12 mouse cellular contexts compared by ENCODE assay signal in genomic region chr17:31091023-31091735, GRCm38 (mm10). TPM values are rescaled to one million over a fixed set of nuclear protein-coding genes. Genes with fewer than 3 reads are reported as not detected.
A peak's percentile ranks its signal among the peaks of the same experiment; 100 is the strongest.
DNase-seq lines count a peak whose midpoint lies in the region; ATAC-seq and TF ChIP-seq lines count a peak whose summit lies in the region.
"Had no signal": no experiment of that assay in that cellular context is flagged by ENCODE, and none has a peak within 500 bp of the region (broad histone marks: within the 10 kb centered on the region; RNA-seq: fewer than 3 reads in every experiment).

No protein-coding gene starts in this region.

- peaks cover 47% of the 10 kb centered on the region for H3K4me1 ChIP-seq in forebrain, embryonic 10.5 days
- H3K4me1 ChIP-seq in forebrain, embryonic 16.5 days (replicated peaks; ENCODE audit: control insufficient read depth, insufficient read depth, low read length): peaks cover 35% of the 10 kb centered on the region
- peaks cover 22 to 30% of the 10 kb centered on the region in 2 experiments for H3K4me1 ChIP-seq in MEL (ENCODE audit: control insufficient read depth in 1 of 2, insufficient read depth in 2 of 2, low read length in 2 of 2)
- H3K4me1 ChIP-seq in forebrain, embryonic 14.5 days (ENCODE audit: control insufficient read depth, insufficient read depth, low read length): peaks cover 24% of the 10 kb centered on the region
- H3K4me1 ChIP-seq in limb, embryonic 10.5 days: peaks cover 34% of the 10 kb centered on the region

- no peak for ATAC-seq in forebrain, embryonic 16.5 days
- no peak for ATAC-seq in forebrain, embryonic 14.5 days
- ATAC-seq in megakaryocyte progenitor cell, adult 5-6 weeks (replicated peaks; ENCODE audit: poor library complexity): peak; percentile 86

- 66% methylated on average over 13 of the region's 13 CpGs for WGBS in forebrain, embryonic 10.5 days
- 48% methylated on average over 13 of the region's 13 CpGs for WGBS in forebrain, embryonic 16.5 days
- 55% methylated on average over 13 of the region's 13 CpGs for WGBS in forebrain, embryonic 14.5 days
- 38% methylated on average over 13 of the region's 13 CpGs for WGBS in limb, embryonic 10.5 days

- intact Hi-C loops in left cerebral cortex, postnatal 10 days (cut with DNase I): no loop called here

- H3K4me2 ChIP-seq in forebrain, embryonic 16.5 days (ENCODE audit: low read length): no peak overlapping the region
- H3K4me2 ChIP-seq in forebrain, embryonic 14.5 days (ENCODE audit: low read length): no peak overlapping the region
- H3K4me2 ChIP-seq: embryonic facial prominence, embryonic 15.5 days had no signal

- H3K9ac ChIP-seq in forebrain, embryonic 16.5 days (replicated peaks; ENCODE audit: low read depth, low read length): no peak overlapping the region
- H3K9ac ChIP-seq in MEL (ENCODE audit: control insufficient read depth, low read depth, low read length, poor library complexity, severe bottlenecking): peak overlapping the region; percentile 43
- peak overlapping the region; percentile 25; the same call in 1 of the 2 replicates for H3K9ac ChIP-seq in forebrain, embryonic 14.5 days (ENCODE audit: low read length)
- H3K9ac ChIP-seq: embryonic facial prominence, embryonic 15.5 days had no signal

- TF ChIP-seq CTCF in MEL (IDR thresholded peaks at IDR 0.05 in 2 of 3, conservative IDR thresholded peaks at IDR 0.05 in 1 of 3; ENCODE audit: control insufficient read depth in 1 of 3, insufficient read depth in 1 of 3, low read depth in 2 of 3, low read length in 3 of 3, poor library complexity in 1 of 3, severe bottlenecking in 1 of 3): peak in 1 of 3 experiments; percentile 13; a peak in 2 of 6 replicates

- H3K79me2 ChIP-seq in MEL (ENCODE audit: control insufficient read depth, insufficient read depth, low read length, poor library complexity): no peaks in the 10 kb centered on the region; the same call in none of the 2 replicates

- H3K27ac ChIP-seq in forebrain, embryonic 10.5 days: peak overlapping the region; percentile 76; the same call in 1 of the 2 replicates
- no peak overlapping the region for H3K27ac ChIP-seq in forebrain, embryonic 16.5 days (ENCODE audit: low read length)
- H3K27ac ChIP-seq in MEL (ENCODE audit: control insufficient read depth, low read depth, low read length): peak overlapping the region; percentile 78
- peak overlapping the region; percentile 29 for H3K27ac ChIP-seq in forebrain, embryonic 14.5 days (ENCODE audit: low read depth, low read length)
- no peak overlapping the region for H3K27ac ChIP-seq in limb, embryonic 10.5 days
- H3K27ac ChIP-seq: embryonic facial prominence, embryonic 15.5 days had no signal

- no peak for TF ChIP-seq POLR2A in MEL (IDR thresholded peaks at IDR 0.05; ENCODE audit: control insufficient read depth in 1 of 2, insufficient read depth in 1 of 2, low read depth in 1 of 2, low read length in 2 of 2, poor library complexity in 1 of 2)

- DNase-seq in forebrain, embryonic 10.5 days (ENCODE audit: extremely low spot score, low spot score): no peak
- peak; percentile 80 for DNase-seq in MEL (ENCODE audit: low read depth, low spot score)
- DNase-seq in forebrain, embryonic 14.5 days (ENCODE audit: low spot score): peak; percentile 39
- DNase-seq in left cerebral cortex, postnatal 10 days (ENCODE audit: extremely low spot score in 1 of 2, low spot score in 2 of 2): no peak
- no peak for DNase-seq in frontal cortex, adult 2 months (ENCODE audit: extremely low spot score in 1 of 2, low spot score in 1 of 2)
- DNase-seq in limb, embryonic 10.5 days (ENCODE audit: low spot score): no peak
- DNase-seq: kidney, postnatal 14 days; lung, adult 2 months had no signal

- TF ChIP-seq EP300 in MEL (IDR thresholded peaks at IDR 0.05; ENCODE audit: low read depth in 1 of 2, low read length in 2 of 2): peak; percentile 88 to 93

- no peaks in the 10 kb centered on the region for H3K9me3 ChIP-seq in forebrain, embryonic 10.5 days
- 0 out of 2 replicates have a peak, but pooled peaks cover 6% of the 10 kb centered on the region for H3K9me3 ChIP-seq in forebrain, embryonic 16.5 days (ENCODE audit: control insufficient read depth, low read length)
- no peaks in the 10 kb centered on the region for H3K9me3 ChIP-seq in MEL (replicated peaks; ENCODE audit: insufficient read depth, low read length)
- H3K9me3 ChIP-seq in forebrain, embryonic 14.5 days (replicated peaks; ENCODE audit: control insufficient read depth, low read length): no peaks in the 10 kb centered on the region
- no peaks in the 10 kb centered on the region for H3K9me3 ChIP-seq in limb, embryonic 10.5 days (replicated peaks)
- H3K9me3 ChIP-seq: embryonic facial prominence, embryonic 15.5 days had no signal

- no peak for TF ChIP-seq RAD21 in MEL (IDR thresholded peaks at IDR 0.05; ENCODE audit: low read depth, low read length)

- H3K36me3 ChIP-seq in forebrain, embryonic 10.5 days (replicated peaks): peaks cover 7% of the 10 kb centered on the region
- peaks cover 9% of the 10 kb centered on the region; the same call in 1 of the 2 replicates for H3K36me3 ChIP-seq in forebrain, embryonic 16.5 days (ENCODE audit: control insufficient read depth, insufficient read depth)
- H3K36me3 ChIP-seq in MEL (ENCODE audit: control insufficient read depth in 1 of 2, insufficient read depth in 2 of 2, low read length in 2 of 2): peaks cover 0 to 23% of the 10 kb centered on the region in 2 experiments; a peak in 2 of 4 replicates
- H3K36me3 ChIP-seq in forebrain, embryonic 14.5 days (ENCODE audit: control insufficient read depth, insufficient read depth, low read length): peaks cover 5% of the 10 kb centered on the region; the same call in 1 of the 2 replicates
- no peaks in the 10 kb centered on the region for H3K36me3 ChIP-seq in limb, embryonic 10.5 days

- no peak overlapping the region for H3K4me3 ChIP-seq in forebrain, embryonic 10.5 days
- no peak overlapping the region for H3K4me3 ChIP-seq in forebrain, embryonic 16.5 days (replicated peaks; ENCODE audit: low read length)
- 0 out of 4 replicates have a peak overlapping the region, but pooled peaks of 1 of the 2 experiments have one; percentile 5 for H3K4me3 ChIP-seq in MEL (ENCODE audit: control insufficient read depth in 1 of 2, insufficient read depth in 1 of 2, low read depth in 2 of 2, low read length in 2 of 2)
- H3K4me3 ChIP-seq in forebrain, embryonic 14.5 days (ENCODE audit: low read depth, low read length): no peak overlapping the region
- no peak overlapping the region for H3K4me3 ChIP-seq in limb, embryonic 10.5 days
- H3K4me3 ChIP-seq: embryonic facial prominence, embryonic 15.5 days had no signal

- H3K27me3 ChIP-seq in forebrain, embryonic 10.5 days (ENCODE audit: poor library complexity, severe bottlenecking): no peaks in the 10 kb centered on the region
- H3K27me3 ChIP-seq in forebrain, embryonic 16.5 days (replicated peaks; ENCODE audit: control insufficient read depth, insufficient read depth, low read length): no peaks in the 10 kb centered on the region
- H3K27me3 ChIP-seq in MEL (ENCODE audit: control insufficient read depth in 1 of 2, insufficient read depth in 2 of 2, low read length in 2 of 2): no peaks in the 10 kb centered on the region
- H3K27me3 ChIP-seq in forebrain, embryonic 14.5 days (replicated peaks; ENCODE audit: control insufficient read depth, insufficient read depth, low read length): no peaks in the 10 kb centered on the region
- no peaks in the 10 kb centered on the region for H3K27me3 ChIP-seq in limb, embryonic 10.5 days (ENCODE audit: low read depth, poor library complexity, severe bottlenecking)
- H3K27me3 ChIP-seq: embryonic facial prominence, embryonic 15.5 days had no signal

RNA-seq across cellular contexts. Expression of gene Abcg1, which starts 33.7 kb away (rescaled TPM):
- 6.7 and 7.9 TPM in 2 replicates for polyA plus RNA-seq in forebrain, embryonic 10.5 days (2016; fragmentation: Nextera tagmentation; extraction: Ambion mirVana)
- polyA plus RNA-seq in forebrain, embryonic 16.5 days (2015; fragmentation: Nextera tagmentation; extraction: Ambion mirVana): 19.3 and 20.4 TPM in 2 replicates
- 10.4 and 11.6 TPM in 2 replicates for total RNA-seq in MEL (2012; rRNA removed)
- 10 to 100 TPM in 1 of 2 experiments, not detected in 1; 18.0 TPM for polyA plus RNA-seq in MEL (2012; ENCODE audit: insufficient read depth in 1 of 2, insufficient read length in 2 of 2, low read depth in 1 of 2, low replicate concordance in 2 of 2, missing spikeins in 1 of 2)
- polyA plus RNA-seq in forebrain, embryonic 14.5 days (2014; fragmentation: Nextera tagmentation; extraction: Ambion mirVana): 16.8 and 19.7 TPM in 2 replicates
- 6.2 and 8.3 TPM in 2 replicates for total RNA-seq in megakaryocyte progenitor cell, adult 5-6 weeks (2015)
- total RNA-seq in megakaryocyte progenitor cell, adult 5-6 weeks (2017): 10.6 and 11.3 TPM in 2 replicates
- 10 to 100 TPM; 26.4 to 33.2 TPM for total RNA-seq in left cerebral cortex, postnatal 10 days (2021)
- polyA plus RNA-seq in frontal cortex, adult 2 months (2012; rRNA removed): 29.5 and 29.6 TPM in 2 replicates
- 4.1 and 5.0 TPM in 2 replicates for polyA plus RNA-seq in limb, embryonic 10.5 days (2016; fragmentation: Nextera tagmentation; extraction: Ambion mirVana)

RNA-seq across cellular contexts. Expression of gene Tff3, which starts 38.3 kb away (rescaled TPM):
- 0.64 and 0.71 TPM in 2 replicates for polyA plus RNA-seq in forebrain, embryonic 10.5 days (2016; fragmentation: Nextera tagmentation; extraction: Ambion mirVana)
- not detected in 2 replicates for polyA plus RNA-seq in forebrain, embryonic 16.5 days (2015; fragmentation: Nextera tagmentation; extraction: Ambion mirVana)
- not detected in 2 replicates for total RNA-seq in MEL (2012; rRNA removed)
- polyA plus RNA-seq in MEL (2012; ENCODE audit: insufficient read depth in 1 of 2, insufficient read length in 2 of 2, low read depth in 1 of 2, low replicate concordance in 2 of 2, missing spikeins in 1 of 2): not detected
- polyA plus RNA-seq in forebrain, embryonic 14.5 days (2014; fragmentation: Nextera tagmentation; extraction: Ambion mirVana): 0.51 and 1.6 TPM in 2 replicates
- not detected in 2 replicates for total RNA-seq in megakaryocyte progenitor cell, adult 5-6 weeks (2015)
- not detected in 2 replicates for total RNA-seq in megakaryocyte progenitor cell, adult 5-6 weeks (2017)
- total RNA-seq in left cerebral cortex, postnatal 10 days (2021): not detected
- 0.24 and 1.8 TPM in 2 replicates for polyA plus RNA-seq in frontal cortex, adult 2 months (2012; rRNA removed)
- polyA plus RNA-seq in limb, embryonic 10.5 days (2016; fragmentation: Nextera tagmentation; extraction: Ambion mirVana): not detected in 2 replicates
- polyA plus RNA-seq: embryonic facial prominence, embryonic 15.5 days; lung, adult 2 months had no signal

RNA-seq across cellular contexts. Expression of gene Tff2, which starts 52.9 kb away (rescaled TPM):
- not detected in 2 replicates for polyA plus RNA-seq in forebrain, embryonic 10.5 days (2016; fragmentation: Nextera tagmentation; extraction: Ambion mirVana)
- polyA plus RNA-seq in forebrain, embryonic 16.5 days (2015; fragmentation: Nextera tagmentation; extraction: Ambion mirVana): not detected in 2 replicates
- total RNA-seq in MEL (2012; rRNA removed): not detected in 2 replicates
- polyA plus RNA-seq in MEL (2012; ENCODE audit: insufficient read depth in 1 of 2, insufficient read length in 2 of 2, low read depth in 1 of 2, low replicate concordance in 2 of 2, missing spikeins in 1 of 2): not detected
- polyA plus RNA-seq in forebrain, embryonic 14.5 days (2014; fragmentation: Nextera tagmentation; extraction: Ambion mirVana): not detected in 2 replicates
- not detected in 2 replicates for total RNA-seq in megakaryocyte progenitor cell, adult 5-6 weeks (2015)
- not detected in 2 replicates for total RNA-seq in megakaryocyte progenitor cell, adult 5-6 weeks (2017)
- not detected for total RNA-seq in left cerebral cortex, postnatal 10 days (2021)
- not detected in 2 replicates for polyA plus RNA-seq in frontal cortex, adult 2 months (2012; rRNA removed)
- polyA plus RNA-seq in limb, embryonic 10.5 days (2016; fragmentation: Nextera tagmentation; extraction: Ambion mirVana): not detected in 2 replicates
- polyA plus RNA-seq: brain, embryonic 14.5 days had no signal

Comparison
In these comparisons a context has a peak if more than half of its experiments do, and no peak if none do; other contexts are left out.
1. DNase-seq: peak in MEL (single experiment) and forebrain, embryonic 14.5 days (single experiment); none in forebrain, embryonic 10.5 days (single experiment), left cerebral cortex, postnatal 10 days (0 of 2), frontal cortex, adult 2 months (0 of 2) and limb, embryonic 10.5 days (single experiment).
2. H3K27ac ChIP-seq: peak in forebrain, embryonic 10.5 days (single experiment), MEL (single experiment) and forebrain, embryonic 14.5 days (single experiment); none in forebrain, embryonic 16.5 days (single experiment) and limb, embryonic 10.5 days (single experiment).